Mouse (Mus musculus) midbrain, embryonic 12.5 days (tissue): ENCODE measurements around the gene Efna4. TPM values are rescaled to one million over a fixed set of nuclear protein-coding genes. Genes with fewer than 3 reads are reported as not detected.
A peak's percentile ranks its signal among the peaks of the same experiment; 100 is the strongest.

Experiments used
- ATAC-seq: fragments of 200-750 bp; cut with Nextera tagmentation; 2 replicates; pipeline ENCODE4 v1.8.0; 2017; ENCODE audit warnings: low read depth, moderate TSS enrichment, moderate library complexity; ENCODE audit not compliant: low FRiP score
- H3K27ac ChIP-seq: fragments of 300-500 bp; sonication (generic); replicated peaks from 2 replicates; pipeline ENCODE4 v1.5.1; 2016; ENCODE audit warnings: mild to moderate bottlenecking
- H3K27me3 ChIP-seq: fragments of 300-500 bp; sonication (generic); 2 replicates; pipeline ENCODE4 v1.6.1; 2016; ENCODE audit warnings: mild to moderate bottlenecking
- H3K36me3 ChIP-seq: fragments of 300-500 bp; sonication (generic); 2 replicates; pipeline ENCODE4 v1.6.1; 2016
- H3K4me1 ChIP-seq: fragments of 300-500 bp; sonication (generic); 2 replicates; pipeline ENCODE4 v1.6.1; 2016
- H3K4me2 ChIP-seq: fragments of 300-500 bp; sonication (generic); replicated peaks from 2 replicates; pipeline ENCODE4 v1.6.1; 2016; ENCODE audit warnings: mild to moderate bottlenecking, moderate library complexity
- H3K4me3 ChIP-seq: fragments of 300-500 bp; sonication (generic); 2 replicates; pipeline ENCODE4 v1.5.1; 2016; ENCODE audit warnings: mild to moderate bottlenecking
- H3K9ac ChIP-seq: fragments of 300-500 bp; sonication (generic); replicated peaks from 2 replicates; pipeline ENCODE4 v1.6.1; 2016; ENCODE audit warnings: mild to moderate bottlenecking, moderate library complexity
- H3K9me3 ChIP-seq: fragments of 300-500 bp; sonication (generic); 2 replicates; pipeline ENCODE4 v1.6.1; 2016; ENCODE audit warnings: mild to moderate bottlenecking
- WGBS: fragments of 180-500 bp; shearing (Covaris S2); methylation state at CpG from one replicate; pipeline ENCODE4 v1.1.7; 2016; 5-methylcytosine and 5-hydroxymethylcytosine counted together
- polyA plus RNA-seq: library from polyadenylated mRNA; unstranded; fragments of >200 nt; fragmentation: Nextera tagmentation; extraction: Ambion mirVana; gene quantifications from 2 replicates; pipeline ENCODE4 v1.2.1, GENCODE M21; 2016

Gene Efna4
- polyA plus RNA-seq, 1 experiment from 2014 or later, result 17.3 TPM

DNA sequence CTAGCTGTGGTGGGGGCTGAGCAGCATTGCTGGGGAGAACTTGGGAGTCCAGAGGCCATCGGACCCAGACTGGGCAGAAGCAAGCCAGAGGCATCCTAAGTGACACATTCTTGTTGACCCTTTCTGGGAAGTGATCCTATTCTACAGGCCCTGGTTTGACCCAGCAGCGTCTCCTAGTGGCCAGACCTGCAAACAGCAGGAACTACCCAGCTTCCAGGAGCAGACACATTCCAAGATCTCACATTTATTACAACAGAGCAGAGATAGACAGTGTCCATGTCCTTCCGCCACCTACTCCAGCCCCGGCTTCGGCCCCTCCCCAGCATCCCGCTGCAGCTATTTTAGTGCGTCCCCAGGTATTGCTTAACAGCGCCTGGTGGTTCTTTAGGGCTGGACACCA lies 1.6 kb upstream of the Efna4 start:
- peak overlapping the region; percentile 74; the same call in 1 of the 2 replicates for H3K4me2 ChIP-seq
- H3K9ac ChIP-seq, result no peak overlapping the region
- H3K27ac ChIP-seq, result no peak overlapping the region
- peaks cover 21% of the 10 kb centered on the region for H3K27me3 ChIP-seq
- H3K9me3 ChIP-seq, result no peaks in the 10 kb centered on the region
- H3K36me3 ChIP-seq, result peaks cover 12% of the 10 kb centered on the region; the same call in 1 of the 2 replicates
- peaks cover 50% of the 10 kb centered on the region for H3K4me1 ChIP-seq
- ATAC-seq, result no peak; the same call in 1 of the 2 replicates
- no peak overlapping the region for H3K4me3 ChIP-seq
- WGBS, result 30% methylated on average over 8 of the region's 8 CpGs

DNA sequence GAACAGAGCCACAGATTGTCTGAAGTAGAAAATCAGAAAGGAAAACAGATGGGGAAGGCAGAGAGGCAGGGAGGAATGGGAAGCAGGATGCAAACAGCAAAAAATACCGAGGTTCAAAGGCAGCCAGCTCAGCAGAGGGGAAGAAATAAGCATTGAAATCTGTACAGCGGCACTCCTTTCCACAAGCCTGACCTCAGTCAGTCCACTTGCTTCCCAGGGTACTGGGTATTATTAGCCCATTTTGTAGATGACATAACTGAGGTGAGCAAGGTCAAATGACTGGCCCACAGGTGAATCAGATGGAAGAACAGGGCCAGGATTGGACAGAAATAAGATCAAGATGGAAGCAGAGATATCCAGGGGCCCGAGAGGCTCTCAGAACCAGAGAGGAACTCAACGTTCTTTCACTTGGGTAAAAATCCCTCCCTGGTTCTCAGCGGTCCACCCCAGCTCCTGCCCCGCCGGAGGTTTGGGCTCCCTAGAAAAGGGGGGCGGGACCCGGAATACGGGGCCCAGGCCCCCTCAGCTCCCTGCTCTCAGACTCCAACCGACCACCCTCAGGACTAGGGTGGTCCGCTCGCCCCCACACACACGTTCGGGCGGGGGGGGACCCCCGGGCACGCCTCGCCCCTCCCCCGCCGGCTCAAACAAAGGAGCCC lies 637 bp downstream of the Efna4 start:
- Histone ChIP-seq H3K4me2 (peak overlapping the region; percentile 74), H3K27me3 (peaks cover 41% of the 10 kb centered on the region), H3K27ac (peak overlapping the region; percentile 84), H3K9ac (peak overlapping the region; percentile 83), H3K4me1 (peaks cover 61% of the 10 kb centered on the region), H3K9me3 (no peaks in the 10 kb centered on the region), H3K36me3 (peaks cover 18% of the 10 kb centered on the region), H3K4me3 (peak overlapping the region; percentile 85)
- no peak for ATAC-seq
- WGBS, result under 1% methylated on average over 21 of the region's 21 CpGs

DNA sequence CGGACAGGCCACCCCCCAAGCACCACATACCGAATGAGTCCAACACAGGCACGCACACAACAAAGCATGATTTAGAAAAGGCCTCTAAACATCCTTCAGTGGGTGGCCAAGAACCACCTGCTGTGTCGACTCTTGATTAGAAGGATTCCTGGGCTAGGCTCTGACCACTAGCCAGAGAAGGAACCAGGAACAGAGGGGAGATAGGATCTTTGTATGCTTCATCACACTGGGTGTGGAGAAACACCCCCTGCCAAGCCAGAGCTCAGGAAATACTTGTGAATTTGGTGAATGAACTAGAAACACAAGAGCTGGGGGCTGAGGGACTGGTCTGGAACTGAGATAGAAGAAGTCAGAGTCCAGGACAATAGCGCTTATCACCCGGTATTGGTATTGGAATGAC lies 1.3 kb downstream of the Efna4 start:
- Histone ChIP-seq H3K36me3 (peaks cover 18% of the 10 kb centered on the region), H3K9me3 (no peaks in the 10 kb centered on the region), H3K4me2 (peak overlapping the region; percentile 74), H3K4me1 (peaks cover 68% of the 10 kb centered on the region), H3K4me3 (peak overlapping the region; percentile 85), H3K27me3 (peaks cover 43% of the 10 kb centered on the region), H3K27ac (peak overlapping the region; percentile 84), H3K9ac (peak overlapping the region; percentile 83)
- 6% methylated on average over 6 of the region's 6 CpGs for WGBS
- no peak for ATAC-seq

DNA sequence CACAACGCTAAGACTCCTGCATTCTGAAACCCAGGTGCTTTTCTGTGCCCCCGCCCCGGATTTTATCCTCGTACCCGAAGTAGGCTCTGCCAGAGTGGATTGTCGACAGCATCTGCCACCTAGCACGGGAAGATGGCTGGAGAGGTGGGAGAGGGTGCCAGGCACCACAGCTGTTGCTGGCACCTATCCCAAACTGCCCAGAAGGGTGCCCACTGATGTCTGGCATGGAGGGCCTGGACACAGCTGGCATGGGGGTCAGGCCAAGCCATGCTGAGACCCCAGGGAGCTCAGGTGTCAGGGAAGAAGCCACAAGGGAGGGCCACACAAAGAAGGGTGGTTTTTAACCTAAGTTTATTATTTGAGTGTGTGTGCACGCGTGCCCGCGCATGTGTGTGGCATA lies 4.8 kb downstream of the Efna4 start:
- Histone ChIP-seq H3K36me3 (peaks cover 18% of the 10 kb centered on the region), H3K9ac (0 out of 2 replicates have a peak overlapping the region, but pooled peaks have one; percentile 20), H3K4me3 (no peak overlapping the region), H3K27me3 (peaks cover 60% of the 10 kb centered on the region), H3K27ac (peak overlapping the region; percentile 16), H3K9me3 (no peaks in the 10 kb centered on the region), H3K4me2 (no peak overlapping the region), H3K4me1 (peaks cover 63% of the 10 kb centered on the region)
- 61% methylated on average over 11 of the region's 11 CpGs for WGBS
- ATAC-seq, result no peak

DNA sequence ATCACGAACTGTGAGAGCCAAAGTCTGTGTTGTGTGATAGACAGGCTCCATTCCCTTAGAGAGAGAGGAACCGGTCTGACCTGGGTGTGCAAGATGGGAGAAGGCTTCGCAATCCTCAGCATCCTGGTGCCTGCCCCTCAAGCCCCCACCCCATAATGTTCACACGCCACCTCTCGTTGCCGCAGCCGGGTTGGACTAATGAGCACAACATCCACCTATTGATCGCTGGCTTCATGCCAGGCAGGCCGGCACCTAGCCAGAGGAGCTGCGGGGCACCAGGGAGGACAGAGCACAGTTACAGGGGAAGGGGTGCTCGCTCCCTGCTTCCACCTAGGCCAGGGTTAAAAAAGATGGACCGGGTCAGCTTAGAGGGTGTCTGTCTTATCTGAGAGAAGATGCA lies 5.4 kb downstream of the Efna4 start:
- peak overlapping the region; percentile 16; the same call in 1 of the 2 replicates for H3K27ac ChIP-seq
- no peak overlapping the region for H3K9ac ChIP-seq
- WGBS, result 33% methylated on average over 12 of the region's 12 CpGs
- no peak overlapping the region for H3K4me2 ChIP-seq
- H3K36me3 ChIP-seq, result peaks cover 18% of the 10 kb centered on the region
- no peaks in the 10 kb centered on the region for H3K9me3 ChIP-seq
- 0 out of 2 replicates have a peak, but pooled peaks have one; percentile 14 for ATAC-seq
- H3K4me1 ChIP-seq, result peaks cover 62% of the 10 kb centered on the region
- H3K4me3 ChIP-seq, result no peak overlapping the region
- H3K27me3 ChIP-seq, result peaks cover 65% of the 10 kb centered on the region

- no peaks in the 10 kb centered on the region for H3K9me3 ChIP-seq
- peaks cover 57% of the 10 kb centered on the region for H3K4me1 ChIP-seq
- H3K4me2 ChIP-seq, result no peak overlapping the region
- no peak overlapping the region for H3K9ac ChIP-seq
- peaks cover 69% of the 10 kb centered on the region for H3K27me3 ChIP-seq
- peak overlapping the region; percentile 16; the same call in 1 of the 2 replicates for H3K27ac ChIP-seq
- peaks cover 18% of the 10 kb centered on the region for H3K36me3 ChIP-seq
- no peak overlapping the region for H3K4me3 ChIP-seq
- ATAC-seq, result no peak
- 25% methylated on average over 10 of the region's 10 CpGs for WGBS
These were observed 5.8 kb downstream of the Efna4 start for GRCm38 (mm10) chr3:89332013-89332412.

GRCm38 (mm10) chr3:89331561-89331960 lies 6.3 kb downstream of the Efna4 start:
- peaks cover 52% of the 10 kb centered on the region for H3K4me1 ChIP-seq
- no peak overlapping the region for H3K4me3 ChIP-seq
- no peak overlapping the region for H3K9ac ChIP-seq
- H3K9me3 ChIP-seq, result no peaks in the 10 kb centered on the region
- ATAC-seq, result no peak
- 64% methylated on average over 13 of the region's 13 CpGs for WGBS
- H3K36me3 ChIP-seq, result peaks cover 18% of the 10 kb centered on the region
- H3K4me2 ChIP-seq, result no peak overlapping the region
- peaks cover 69% of the 10 kb centered on the region for H3K27me3 ChIP-seq
- no peak overlapping the region for H3K27ac ChIP-seq

GRCm38 (mm10) chr3:89330948-89331347 lies 6.9 kb downstream of the Efna4 start:
- 16% methylated on average over 10 of the region's 10 CpGs for WGBS
- Histone ChIP-seq H3K9me3 (no peaks in the 10 kb centered on the region), H3K36me3 (peaks cover 18% of the 10 kb centered on the region), H3K9ac (no peak overlapping the region), H3K4me3 (no peak overlapping the region), H3K4me1 (peaks cover 46% of the 10 kb centered on the region), H3K27ac (no peak overlapping the region), H3K27me3 (peaks cover 73% of the 10 kb centered on the region), H3K4me2 (no peak overlapping the region)
- ATAC-seq, result 0 out of 2 replicates have a peak, but pooled peaks have one; percentile 16

GRCm38 (mm10) chr3:89330346-89330745 lies 7.5 kb downstream of the Efna4 start:
- no peak overlapping the region for H3K4me2 ChIP-seq
- H3K9ac ChIP-seq, result no peak overlapping the region
- peaks cover 41% of the 10 kb centered on the region for H3K4me1 ChIP-seq
- no peak for ATAC-seq
- H3K27ac ChIP-seq, result no peak overlapping the region
- H3K27me3 ChIP-seq, result peaks cover 71% of the 10 kb centered on the region
- WGBS, result 66% methylated on average over 3 of the region's 3 CpGs
- no peak overlapping the region for H3K4me3 ChIP-seq
- H3K9me3 ChIP-seq, result no peaks in the 10 kb centered on the region
- H3K36me3 ChIP-seq, result peaks cover 18% of the 10 kb centered on the region

DNA sequence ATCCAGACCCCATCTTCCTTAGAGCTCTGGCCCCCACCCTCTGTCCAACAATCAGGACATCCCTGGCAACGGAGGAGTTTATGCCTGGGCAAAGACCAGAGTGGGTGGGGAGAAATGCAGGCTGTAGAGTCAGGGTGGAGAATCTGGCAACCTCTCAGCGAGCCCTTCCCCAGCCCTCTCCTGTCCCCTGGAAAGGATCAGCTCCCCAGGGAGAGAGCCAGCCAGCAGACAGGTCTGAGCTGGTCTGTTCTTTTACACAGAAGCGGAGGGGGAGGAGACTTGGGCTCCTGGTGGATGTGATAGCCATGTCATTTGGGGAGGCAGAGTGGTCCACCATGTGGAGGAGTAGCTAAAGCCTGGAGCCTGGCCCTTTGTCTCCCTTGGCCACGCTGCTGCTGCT lies 9.2 kb downstream of the Efna4 start:
- no peak overlapping the region for H3K9ac ChIP-seq
- no peak overlapping the region for H3K4me3 ChIP-seq
- WGBS, result 10% methylated on average over 4 of the region's 4 CpGs
- no peak overlapping the region for H3K4me2 ChIP-seq
- peaks cover 61% of the 10 kb centered on the region for H3K27me3 ChIP-seq
- no peaks in the 10 kb centered on the region for H3K9me3 ChIP-seq
- peaks cover 39% of the 10 kb centered on the region for H3K4me1 ChIP-seq
- no peak overlapping the region for H3K27ac ChIP-seq
- H3K36me3 ChIP-seq, result peaks cover 6% of the 10 kb centered on the region
- no peak for ATAC-seq

DNA sequence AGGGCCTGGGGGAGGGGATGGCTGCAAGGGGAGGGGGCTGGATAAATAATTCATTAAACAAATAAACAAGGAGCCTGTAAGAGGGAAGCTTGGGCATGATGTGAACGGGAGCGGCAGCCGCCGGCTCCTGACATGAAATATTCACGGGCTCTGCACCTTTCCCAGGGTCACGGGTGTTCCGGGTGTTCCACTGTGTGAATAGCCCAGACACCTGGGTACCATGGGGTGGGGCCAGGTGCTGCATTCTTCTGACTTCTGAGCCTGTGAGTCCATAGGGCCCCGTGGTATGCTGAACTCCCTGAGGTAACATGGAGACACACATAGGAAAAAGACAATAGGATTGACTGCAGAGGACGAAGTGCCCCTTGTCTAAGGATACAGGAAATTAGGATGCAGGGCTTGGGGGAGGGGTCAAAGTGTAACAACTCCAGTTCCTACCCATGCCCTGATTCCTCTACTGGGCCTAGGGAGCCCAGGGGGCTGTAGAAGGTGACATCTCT lies 10.4 kb downstream of the Efna4 start:
- Histone ChIP-seq H3K27me3 (peaks cover 62% of the 10 kb centered on the region), H3K27ac (peak overlapping the region; percentile 43), H3K4me2 (no peak overlapping the region), H3K36me3 (no peaks in the 10 kb centered on the region), H3K9ac (no peak overlapping the region), H3K9me3 (no peaks in the 10 kb centered on the region), H3K4me3 (no peak overlapping the region), H3K4me1 (peaks cover 37% of the 10 kb centered on the region)
- ATAC-seq, result no peak
- 58% methylated on average over 9 of the region's 9 CpGs for WGBS

DNA sequence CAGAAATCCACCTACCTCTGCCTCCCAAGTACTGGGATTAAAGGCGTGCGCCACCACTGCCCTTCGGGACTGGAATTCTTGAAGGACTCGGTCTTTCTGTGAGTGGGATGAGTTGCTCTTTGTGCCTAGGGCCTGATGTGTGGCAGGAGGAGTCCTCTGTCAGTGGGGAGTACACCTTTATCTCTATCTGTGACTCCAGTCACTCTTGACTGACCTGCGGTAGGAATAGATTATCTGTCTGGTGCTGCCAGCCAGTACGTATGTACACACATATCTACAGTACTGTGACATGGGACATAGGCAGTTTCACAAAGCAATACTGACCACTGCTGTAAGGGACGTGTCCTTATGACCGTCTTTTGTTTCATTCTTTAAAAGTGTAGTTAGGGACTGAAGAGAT lies 11.9 kb downstream of the Efna4 start:
- no peak overlapping the region for H3K4me3 ChIP-seq
- H3K4me1 ChIP-seq, result peaks cover 37% of the 10 kb centered on the region
- H3K27me3 ChIP-seq, result peaks cover 71% of the 10 kb centered on the region

More for the DNA sequence above, 11.9 kb downstream of the Efna4 start:
- Histone ChIP-seq H3K9ac (no peak overlapping the region), H3K27ac (no peak overlapping the region), H3K9me3 (no peaks in the 10 kb centered on the region), H3K36me3 (no peaks in the 10 kb centered on the region), H3K4me2 (no peak overlapping the region)
- WGBS, result 90% methylated on average over 8 of the region's 8 CpGs
- ATAC-seq, result no peak
